Mouse (Mus musculus): Measurements from ENCODE around the gene Plcb4. TPM values are rescaled to one million over a fixed set of nuclear protein-coding genes. Genes with fewer than 3 reads are reported as not detected.
A peak's percentile ranks its signal among the peaks of the same experiment; 100 is the strongest.

Gene Plcb4
- polyA plus RNA-seq, 1 experiment from 2014 or later: 11.0 TPM

- no peak overlapping the region for H3K4me2 ChIP-seq (ENCODE audit: low read depth, low read length)
- no peaks in the 10 kb centered on the region for H3K9me3 ChIP-seq (replicated peaks; ENCODE audit: control insufficient read depth, low read length)
- 97% methylated on average over 2 of the region's 2 CpGs for WGBS
- H3K27me3 ChIP-seq (ENCODE audit: control insufficient read depth, insufficient read depth, low read length): no peaks in the 10 kb centered on the region
- H3K36me3 ChIP-seq (replicated peaks; ENCODE audit: control insufficient read depth, insufficient read depth, low read depth, low read length): no peaks in the 10 kb centered on the region
- H3K9ac ChIP-seq (replicated peaks; ENCODE audit: low read length): no peak overlapping the region
- ATAC-seq (replicated peaks; ENCODE audit: insufficient number of reproducible peaks, low FRiP score, low TSS enrichment, low read depth) (no peak), DNase-seq (ENCODE audit: low spot score) (no peak)
- no peaks in the 10 kb centered on the region for H3K4me1 ChIP-seq (ENCODE audit: control insufficient read depth, insufficient read depth, low read length)
- H3K27ac ChIP-seq (replicated peaks; ENCODE audit: low read depth, low read length): no peak overlapping the region
- no peak overlapping the region for H3K4me3 ChIP-seq (ENCODE audit: low read depth, low read length)
Observed at GRCm38 (mm10) chr2:135856826-135857225, 198.0 kb downstream of the Plcb4 start.

GRCm38 (mm10) chr2:135861531-135862488 is 203.0 kb downstream of the Plcb4 start:
- H3K9me3 ChIP-seq (replicated peaks; ENCODE audit: control insufficient read depth, low read length): no peaks in the 10 kb centered on the region
- H3K9ac ChIP-seq (replicated peaks; ENCODE audit: low read length): no peak overlapping the region
- H3K27ac ChIP-seq (replicated peaks; ENCODE audit: low read depth, low read length): no peak overlapping the region
- H3K4me2 ChIP-seq (ENCODE audit: low read depth, low read length): no peak overlapping the region
- no peak for ATAC-seq (replicated peaks; ENCODE audit: insufficient number of reproducible peaks, low FRiP score, low TSS enrichment, low read depth)
- H3K4me1 ChIP-seq (ENCODE audit: control insufficient read depth, insufficient read depth, low read length): no peaks in the 10 kb centered on the region
- H3K27me3 ChIP-seq (ENCODE audit: control insufficient read depth, insufficient read depth, low read length): no peaks in the 10 kb centered on the region
- no peak overlapping the region for H3K4me3 ChIP-seq (ENCODE audit: low read depth, low read length)
- WGBS: 90% methylated on average over 8 of the region's 8 CpGs
- H3K36me3 ChIP-seq (replicated peaks; ENCODE audit: control insufficient read depth, insufficient read depth, low read depth, low read length): no peaks in the 10 kb centered on the region
- DNase-seq (ENCODE audit: low spot score): no peak

GRCm38 (mm10) chr2:135862489-135863390 is 203.9 kb downstream of the Plcb4 start:
- Histone ChIP-seq H3K4me1 (ENCODE audit: control insufficient read depth, insufficient read depth, low read length) (no peaks in the 10 kb centered on the region), H3K27ac (replicated peaks; ENCODE audit: low read depth, low read length) (no peak overlapping the region), H3K4me2 (ENCODE audit: low read depth, low read length) (no peak overlapping the region), H3K36me3 (replicated peaks; ENCODE audit: control insufficient read depth, insufficient read depth, low read depth, low read length) (no peaks in the 10 kb centered on the region), H3K9me3 (replicated peaks; ENCODE audit: control insufficient read depth, low read length) (no peaks in the 10 kb centered on the region), H3K27me3 (ENCODE audit: control insufficient read depth, insufficient read depth, low read length) (no peaks in the 10 kb centered on the region), H3K9ac (replicated peaks; ENCODE audit: low read length) (no peak overlapping the region), H3K4me3 (ENCODE audit: low read depth, low read length) (no peak overlapping the region)
- ATAC-seq (replicated peaks; ENCODE audit: insufficient number of reproducible peaks, low FRiP score, low TSS enrichment, low read depth) (no peak), DNase-seq (ENCODE audit: low spot score) (no peak)
- WGBS: 76% methylated on average over 5 of the region's 5 CpGs

GRCm38 (mm10) chr2:135863391-135864076 is 204.7 kb downstream of the Plcb4 start:
- Histone ChIP-seq H3K4me3 (ENCODE audit: low read depth, low read length) (no peak overlapping the region), H3K9me3 (replicated peaks; ENCODE audit: control insufficient read depth, low read length) (no peaks in the 10 kb centered on the region), H3K4me2 (ENCODE audit: low read depth, low read length) (no peak overlapping the region), H3K27me3 (ENCODE audit: control insufficient read depth, insufficient read depth, low read length) (no peaks in the 10 kb centered on the region), H3K27ac (replicated peaks; ENCODE audit: low read depth, low read length) (no peak overlapping the region), H3K9ac (replicated peaks; ENCODE audit: low read length) (no peak overlapping the region), H3K36me3 (replicated peaks; ENCODE audit: control insufficient read depth, insufficient read depth, low read depth, low read length) (no peaks in the 10 kb centered on the region), H3K4me1 (ENCODE audit: control insufficient read depth, insufficient read depth, low read length) (no peaks in the 10 kb centered on the region)
- DNase-seq (ENCODE audit: low spot score) (no peak), ATAC-seq (replicated peaks; ENCODE audit: insufficient number of reproducible peaks, low FRiP score, low TSS enrichment, low read depth) (no peak)
- 84% methylated on average over 4 of the region's 4 CpGs for WGBS

- no peak overlapping the region for H3K4me3 ChIP-seq (ENCODE audit: low read depth, low read length)
- WGBS: 17% methylated on average over 9 of the region's 9 CpGs
- H3K4me2 ChIP-seq (ENCODE audit: low read depth, low read length): no peak overlapping the region
- H3K27me3 ChIP-seq (ENCODE audit: control insufficient read depth, insufficient read depth, low read length): no peaks in the 10 kb centered on the region
- no peaks in the 10 kb centered on the region for H3K9me3 ChIP-seq (replicated peaks; ENCODE audit: control insufficient read depth, low read length)
- H3K9ac ChIP-seq (replicated peaks; ENCODE audit: low read length): no peak overlapping the region
- no peak overlapping the region for H3K27ac ChIP-seq (replicated peaks; ENCODE audit: low read depth, low read length)
- H3K4me1 ChIP-seq (ENCODE audit: control insufficient read depth, insufficient read depth, low read length): no peaks in the 10 kb centered on the region
- no peaks in the 10 kb centered on the region for H3K36me3 ChIP-seq (replicated peaks; ENCODE audit: control insufficient read depth, insufficient read depth, low read depth, low read length)
- DNase-seq (ENCODE audit: low spot score) (peak; percentile 85), ATAC-seq (replicated peaks; ENCODE audit: insufficient number of reproducible peaks, low FRiP score, low TSS enrichment, low read depth) (peak; percentile 86)
Observed at GRCm38 (mm10) chr2:135866421-135866820, 207.6 kb downstream of the Plcb4 start.

GRCm38 (mm10) chr2:135866838-135867237 is 208.0 kb downstream of the Plcb4 start:
- Histone ChIP-seq H3K9ac (replicated peaks; ENCODE audit: low read length) (no peak overlapping the region), H3K27ac (replicated peaks; ENCODE audit: low read depth, low read length) (no peak overlapping the region), H3K9me3 (replicated peaks; ENCODE audit: control insufficient read depth, low read length) (no peaks in the 10 kb centered on the region), H3K4me2 (ENCODE audit: low read depth, low read length) (no peak overlapping the region), H3K4me1 (ENCODE audit: control insufficient read depth, insufficient read depth, low read length) (no peaks in the 10 kb centered on the region), H3K27me3 (ENCODE audit: control insufficient read depth, insufficient read depth, low read length) (no peaks in the 10 kb centered on the region), H3K4me3 (ENCODE audit: low read depth, low read length) (no peak overlapping the region), H3K36me3 (replicated peaks; ENCODE audit: control insufficient read depth, insufficient read depth, low read depth, low read length) (no peaks in the 10 kb centered on the region)
- WGBS: 17% methylated on average over 4 of the region's 4 CpGs
- ATAC-seq (replicated peaks; ENCODE audit: insufficient number of reproducible peaks, low FRiP score, low TSS enrichment, low read depth) (no peak; the same call in 1 of the 2 replicates), DNase-seq (ENCODE audit: low spot score) (no peak)

GRCm38 (mm10) chr2:135869637-135870036 is 210.8 kb downstream of the Plcb4 start:
- Histone ChIP-seq H3K4me3 (ENCODE audit: low read depth, low read length) (no peak overlapping the region), H3K27ac (replicated peaks; ENCODE audit: low read depth, low read length) (no peak overlapping the region), H3K36me3 (replicated peaks; ENCODE audit: control insufficient read depth, insufficient read depth, low read depth, low read length) (no peaks in the 10 kb centered on the region), H3K4me2 (ENCODE audit: low read depth, low read length) (no peak overlapping the region), H3K9me3 (replicated peaks; ENCODE audit: control insufficient read depth, low read length) (no peaks in the 10 kb centered on the region), H3K4me1 (ENCODE audit: control insufficient read depth, insufficient read depth, low read length) (no peaks in the 10 kb centered on the region), H3K27me3 (ENCODE audit: control insufficient read depth, insufficient read depth, low read length) (no peaks in the 10 kb centered on the region), H3K9ac (replicated peaks; ENCODE audit: low read length) (no peak overlapping the region)
- 86% methylated on average over 7 of the region's 7 CpGs for WGBS
- ATAC-seq (replicated peaks; ENCODE audit: insufficient number of reproducible peaks, low FRiP score, low TSS enrichment, low read depth) (no peak), DNase-seq (ENCODE audit: low spot score) (no peak)

Measured in embryonic facial prominence, embryonic 11.5 days (tissue).